Mouse (Mus musculus) cortical plate, adult 2 months (tissue): ENCODE data around the gene Tmem222.

Experiments used
- CTCF ChIP-seq: fragments of 200-500 bp; IDR thresholded peaks from 2 replicates; pipeline ENCODE4 v1.5.1; 2011; ENCODE audit warnings: mild to moderate bottlenecking, control low read depth, low read length; ENCODE audit not compliant: insufficient read depth; ENCODE audit errors: extremely low read depth
- POLR2A ChIP-seq: fragments of 200-500 bp; IDR thresholded peaks from 2 replicates; pipeline ENCODE4 v1.6.1; 2011; ENCODE audit warnings: mild to moderate bottlenecking, low read length, control low read depth; ENCODE audit not compliant: insufficient read depth; ENCODE audit errors: extremely low read depth

DNA sequence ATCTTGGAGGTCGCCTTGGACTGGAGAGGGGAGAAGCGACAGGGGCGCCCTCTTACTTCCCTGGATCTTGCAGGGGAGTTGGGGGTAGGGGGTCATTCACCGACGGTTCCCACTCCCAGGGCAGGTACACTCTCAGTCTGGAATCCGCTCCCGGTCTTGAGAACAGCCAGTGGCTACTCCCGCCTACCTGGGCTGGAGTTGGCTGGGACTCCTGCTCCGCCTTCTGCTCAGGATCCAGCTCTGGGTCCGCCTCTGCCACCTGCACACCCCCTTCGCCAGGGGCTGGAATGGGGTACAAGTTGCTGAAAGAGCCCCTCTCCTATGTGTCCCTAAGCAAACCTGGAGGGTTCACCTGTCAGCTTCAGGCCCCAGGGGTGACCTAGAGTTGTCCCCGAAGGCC, 20.4 kb downstream of the Tmem222 start:
- TF ChIP-seq CTCF (no peak), POLR2A (no peak)
